Mouse (Mus musculus) intestine, postnatal 0 days (tissue): ENCODE results near the gene Fes. TPM values are rescaled to one million over a fixed set of nuclear protein-coding genes. Genes with fewer than 3 reads are reported as not detected.

Source experiments
- ATAC-seq: fragments of 200-750 bp; cut with Nextera tagmentation; 2 replicates; pipeline ENCODE4 v1.8.0; 2017; ENCODE audit warnings: mild to moderate bottlenecking, moderate TSS enrichment, moderate library complexity
- H3K27ac ChIP-seq: fragments of 300-500 bp; sonication (generic); 2 replicates; pipeline ENCODE4 v1.5.1; 2014; ENCODE audit warnings: mild to moderate bottlenecking, low read depth, low read length, moderate library complexity
- H3K27me3 ChIP-seq: fragments of 300-500 bp; sonication (generic); replicated peaks from 2 replicates; pipeline ENCODE4 v1.6.1; 2014; ENCODE audit warnings: low read length, mixed read lengths; ENCODE audit not compliant: control insufficient read depth, insufficient read depth
- H3K36me3 ChIP-seq: fragments of 300-500 bp; sonication (generic); 2 replicates; pipeline ENCODE4 v1.6.1; 2014; ENCODE audit warnings: mild to moderate bottlenecking, moderate library complexity; ENCODE audit not compliant: control insufficient read depth, insufficient read depth
- H3K4me1 ChIP-seq: fragments of 300-500 bp; sonication (generic); replicated peaks from 2 replicates; pipeline ENCODE4 v1.6.1; 2014; ENCODE audit warnings: antibody characterized with exemption, low read length, mixed read lengths; ENCODE audit not compliant: control insufficient read depth, insufficient read depth
- H3K4me2 ChIP-seq: fragments of 300-500 bp; sonication (generic); replicated peaks from 2 replicates; pipeline ENCODE4 v1.6.1; 2014; ENCODE audit warnings: low read depth, mild to moderate bottlenecking, moderate library complexity
- H3K4me3 ChIP-seq: fragments of 300-500 bp; sonication (generic); 2 replicates; pipeline ENCODE4 v1.5.1; 2014; ENCODE audit warnings: low read depth, low read length
- H3K9ac ChIP-seq: fragments of 300-500 bp; sonication (generic); 2 replicates; pipeline ENCODE4 v1.6.1; 2014; ENCODE audit warnings: mild to moderate bottlenecking, low read depth, low read length
- H3K9me3 ChIP-seq: fragments of 300-500 bp; sonication (generic); 2 replicates; pipeline ENCODE4 v1.6.1; 2016; ENCODE audit warnings: mixed run types; ENCODE audit not compliant: control insufficient read depth
- CTCF ChIP-seq: sonication (generic); IDR thresholded peaks from 2 replicates; pipeline ENCODE4 v1.5.1; 2016; ENCODE audit warnings: low read depth, mild to moderate bottlenecking, control low read depth, antibody characterized with exemption, moderate library complexity
- WGBS: fragments of 180-500 bp; shearing (Covaris S2); extraction: QIAGEN DNeasy Blood & Tissue Kit; methylation state at CpG from one replicate; pipeline ENCODE4 v1.1.7; 2014; 5-methylcytosine and 5-hydroxymethylcytosine counted together
- polyA plus RNA-seq: library from polyadenylated mRNA; unstranded; fragments of >200 nt; fragmentation: Nextera tagmentation; extraction: Ambion mirVana; gene quantifications from 2 replicates; pipeline ENCODE4 v1.2.1, GENCODE M21; 2015

Fes gene
- polyA plus RNA-seq, 1 experiment from 2014 or later, result 6.2 TPM

GRCm38 (mm10) chr7:80367232-80367631 lies 20.5 kb downstream of the Fes start:
- Histone ChIP-seq H3K27me3 (no peaks in the 10 kb centered on the region), H3K27ac (no peak overlapping the region), H3K36me3 (peaks cover 37% of the 10 kb centered on the region; the same call in 1 of the 2 replicates), H3K4me3 (no peak overlapping the region), H3K4me2 (no peak overlapping the region), H3K4me1 (no peaks in the 10 kb centered on the region), H3K9ac (no peak overlapping the region), H3K9me3 (no peaks in the 10 kb centered on the region)
- 95% methylated on average over 7 of the region's 7 CpGs for WGBS
- TF ChIP-seq CTCF, result no peak
- no peak for ATAC-seq

DNA sequence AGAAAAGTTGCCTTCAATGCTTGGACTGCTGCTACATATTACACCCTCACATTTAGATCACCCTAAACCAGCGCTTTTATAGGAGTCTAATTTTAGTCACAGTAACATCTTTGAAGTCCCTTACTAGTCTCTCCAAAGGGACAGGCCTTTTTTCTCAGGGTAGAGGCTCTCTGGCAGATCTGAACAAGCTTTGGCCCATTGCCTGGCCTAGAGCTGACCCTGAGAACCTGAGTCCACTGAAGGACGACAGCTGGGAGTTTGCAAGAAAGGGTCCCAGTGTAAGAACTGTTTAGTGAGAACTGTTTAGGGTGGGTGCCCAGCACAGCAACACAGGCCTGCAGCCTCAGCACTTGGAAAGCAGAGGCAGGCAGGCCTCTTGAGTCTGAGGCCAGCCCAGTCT lies 22.0 kb downstream of the Fes start:
- peaks cover 48% of the 10 kb centered on the region; the same call in 1 of the 2 replicates for H3K36me3 ChIP-seq

DNA sequence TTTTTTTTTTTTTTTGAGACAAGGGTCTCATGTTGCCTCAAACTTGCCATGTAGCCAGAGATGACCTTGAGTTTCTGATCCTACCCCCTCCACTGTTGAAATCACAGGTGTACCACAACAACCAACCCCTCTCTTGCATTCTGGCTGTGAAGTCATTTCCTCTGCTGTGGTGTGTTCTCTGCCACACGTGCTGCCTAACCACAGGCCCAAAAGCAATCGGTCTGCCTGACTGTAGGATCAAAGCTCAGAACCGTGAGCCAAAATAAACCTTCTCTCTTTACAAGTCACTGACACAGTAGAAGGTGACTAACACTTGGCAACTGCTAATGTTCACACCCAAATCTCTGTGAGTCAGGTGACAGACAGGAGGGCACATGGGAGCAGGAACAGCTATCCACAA lies 27.3 kb downstream of the Fes start:
- Histone ChIP-seq H3K4me2 (no peak overlapping the region), H3K27me3 (no peaks in the 10 kb centered on the region), H3K9ac (no peak overlapping the region), H3K36me3 (peaks cover 40% of the 10 kb centered on the region; the same call in 1 of the 2 replicates), H3K9me3 (no peaks in the 10 kb centered on the region), H3K27ac (no peak overlapping the region), H3K4me1 (no peaks in the 10 kb centered on the region), H3K4me3 (no peak overlapping the region)
- WGBS, result 69% methylated on average over 3 of the region's 3 CpGs
- no peak for TF ChIP-seq CTCF
- ATAC-seq, result no peak

More for the DNA sequence above, 22.0 kb downstream of the Fes start:
- Histone ChIP-seq H3K27ac (no peak overlapping the region; the same call in 1 of the 2 replicates), H3K27me3 (no peaks in the 10 kb centered on the region), H3K4me3 (no peak overlapping the region), H3K4me1 (no peaks in the 10 kb centered on the region), H3K4me2 (no peak overlapping the region), H3K9me3 (no peaks in the 10 kb centered on the region), H3K9ac (no peak overlapping the region)
- WGBS, result 76% methylated on average over 2 of the region's 2 CpGs
- TF ChIP-seq CTCF, result no peak
- ATAC-seq, result no peak

GRCm38 (mm10) chr7:80358039-80358438 lies 29.7 kb downstream of the Fes start:
- H3K4me3 ChIP-seq, result no peak overlapping the region
- no peaks in the 10 kb centered on the region for H3K27me3 ChIP-seq
- no peak overlapping the region for H3K27ac ChIP-seq
- peaks cover 44% of the 10 kb centered on the region for H3K36me3 ChIP-seq
- H3K9ac ChIP-seq, result no peak overlapping the region
- TF ChIP-seq CTCF, result no peak
- WGBS, result 79% methylated on average over 4 of the region's 4 CpGs
- H3K9me3 ChIP-seq, result no peaks in the 10 kb centered on the region
- no peak overlapping the region for H3K4me2 ChIP-seq
- no peak for ATAC-seq
- no peaks in the 10 kb centered on the region for H3K4me1 ChIP-seq

- H3K27ac ChIP-seq, result no peak overlapping the region
- no peak for ATAC-seq
- no peak overlapping the region for H3K4me2 ChIP-seq
- H3K9me3 ChIP-seq, result no peaks in the 10 kb centered on the region
- WGBS, result 82% methylated on average over 8 of the region's 8 CpGs
- no peak for TF ChIP-seq CTCF
- H3K27me3 ChIP-seq, result no peaks in the 10 kb centered on the region
- H3K9ac ChIP-seq, result no peak overlapping the region
- H3K4me3 ChIP-seq, result no peak overlapping the region
- no peaks in the 10 kb centered on the region for H3K4me1 ChIP-seq
- H3K36me3 ChIP-seq, result peaks cover 43% of the 10 kb centered on the region
Observed at GRCm38 (mm10) chr7:80357156-80357555, 30.6 kb downstream of the Fes start.

GRCm38 (mm10) chr7:80356351-80356750 lies 31.4 kb downstream of the Fes start:
- Histone ChIP-seq H3K36me3 (peaks cover 42% of the 10 kb centered on the region), H3K27ac (no peak overlapping the region), H3K4me3 (no peak overlapping the region), H3K4me1 (no peaks in the 10 kb centered on the region), H3K27me3 (no peaks in the 10 kb centered on the region), H3K9ac (no peak overlapping the region), H3K9me3 (no peaks in the 10 kb centered on the region), H3K4me2 (no peak overlapping the region)
- TF ChIP-seq CTCF, result no peak
- WGBS, result 93% methylated on average over 13 of the region's 13 CpGs
- no peak for ATAC-seq

GRCm38 (mm10) chr7:80352920-80353319 lies 34.8 kb downstream of the Fes start:
- no peak for ATAC-seq
- 94% methylated on average over 8 of the region's 8 CpGs for WGBS
- Histone ChIP-seq H3K27me3 (no peaks in the 10 kb centered on the region), H3K9ac (no peak overlapping the region), H3K9me3 (no peaks in the 10 kb centered on the region), H3K4me1 (no peaks in the 10 kb centered on the region), H3K36me3 (peaks cover 39% of the 10 kb centered on the region), H3K4me2 (no peak overlapping the region), H3K4me3 (no peak overlapping the region), H3K27ac (no peak overlapping the region)
- TF ChIP-seq CTCF, result no peak
